Comparison of ENCODE assay signal across 28 mouse cellular contexts in genomic region chr1:131072376-131072990, GRCm38 (mm10). TPM values are rescaled to one million over a fixed set of nuclear protein-coding genes. Genes with fewer than 3 reads are reported as not detected.
DNase-seq lines count a peak whose midpoint lies in the region; ATAC-seq and TF ChIP-seq lines count a peak whose summit lies in the region.
"Had no signal": no experiment of that assay in that cellular context is flagged by ENCODE, and none has a peak within 500 bp of the region (broad histone marks: within the 10 kb centered on the region; RNA-seq: fewer than 3 reads in every experiment).

No protein-coding gene starts in this region.

- peak overlapping the region; percentile 74 for H3K27ac ChIP-seq in gastrocnemius, adult 2 months
- no peak overlapping the region for H3K27ac ChIP-seq in lung, postnatal 0 days (ENCODE audit: low read length)
- H3K27ac ChIP-seq in liver, embryonic 16.5 days (ENCODE audit: low read length), result 0 out of 2 replicates have a peak overlapping the region, but pooled peaks have one; percentile 16
- H3K27ac ChIP-seq in hindbrain, embryonic 11.5 days (ENCODE audit: low read depth, low read length), result no peak overlapping the region
- H3K27ac ChIP-seq: embryonic facial prominence, embryonic 10.5 days; heart, embryonic 10.5 days; hindbrain, embryonic 12.5 days; layer of hippocampus, adult 2 months; limb, embryonic 13.5 days had no signal

- H3K4me3 ChIP-seq in gastrocnemius, adult 2 months, result no peak overlapping the region
- H3K4me3 ChIP-seq in lung, postnatal 0 days (ENCODE audit: low read depth, low read length), result no peak overlapping the region
- H3K4me3 ChIP-seq in liver, embryonic 16.5 days (ENCODE audit: low read depth, low read length), result no peak overlapping the region
- no peak overlapping the region for H3K4me3 ChIP-seq in hindbrain, embryonic 11.5 days (ENCODE audit: low read depth, low read length)
- H3K4me3 ChIP-seq: embryonic facial prominence, embryonic 10.5 days; heart, embryonic 10.5 days; hindbrain, embryonic 12.5 days; layer of hippocampus, adult 2 months; limb, embryonic 13.5 days had no signal

- 0 out of 2 replicates have a peak, but pooled peaks have one; percentile 17 for ATAC-seq in lung, postnatal 0 days
- no peak for ATAC-seq in liver, embryonic 16.5 days (ENCODE audit: low read depth)
- no peak for ATAC-seq in hindbrain, embryonic 11.5 days (ENCODE audit: low FRiP score)
- ATAC-seq: forebrain, embryonic 14.5 days had no signal

- intact Hi-C loops in gastrocnemius, adult 2 months (cut with DNase I), result no loop called here

- no peaks in the 10 kb centered on the region for H3K9me3 ChIP-seq in lung, postnatal 0 days (ENCODE audit: low read length)
- H3K9me3 ChIP-seq in liver, embryonic 16.5 days (replicated peaks; ENCODE audit: control insufficient read depth, low read length), result no peaks in the 10 kb centered on the region
- H3K9me3 ChIP-seq in hindbrain, embryonic 11.5 days (ENCODE audit: control insufficient read depth, low read length), result no peaks in the 10 kb centered on the region
- H3K9me3 ChIP-seq: embryonic facial prominence, embryonic 10.5 days; heart, embryonic 10.5 days had no signal

- H3K4me1 ChIP-seq in lung, postnatal 0 days (ENCODE audit: insufficient read depth, low read depth, low read length), result peaks cover 19% of the 10 kb centered on the region; the same call in 1 of the 2 replicates
- peaks cover 58% of the 10 kb centered on the region for H3K4me1 ChIP-seq in liver, embryonic 16.5 days (ENCODE audit: control insufficient read depth, low read depth, low read length)
- H3K4me1 ChIP-seq in hindbrain, embryonic 11.5 days (replicated peaks; ENCODE audit: control insufficient read depth, insufficient read depth, low read length), result no peaks in the 10 kb centered on the region; the same call in 1 of the 2 replicates

- no peaks in the 10 kb centered on the region for H3K27me3 ChIP-seq in lung, postnatal 0 days (replicated peaks; ENCODE audit: insufficient read depth, low read length)
- H3K27me3 ChIP-seq in liver, embryonic 16.5 days (ENCODE audit: control insufficient read depth, insufficient read depth, low read depth, low read length), result no peaks in the 10 kb centered on the region
- H3K27me3 ChIP-seq in hindbrain, embryonic 11.5 days (ENCODE audit: control insufficient read depth, insufficient read depth, low read length), result no peaks in the 10 kb centered on the region
- H3K27me3 ChIP-seq: hindbrain, embryonic 12.5 days; limb, embryonic 13.5 days had no signal

- no peak for TF ChIP-seq EP300 in lung, postnatal 0 days (IDR thresholded peaks at IDR 0.05)

- H3K4me2 ChIP-seq in lung, postnatal 0 days (replicated peaks; ENCODE audit: low read depth, low read length), result no peak overlapping the region
- H3K4me2 ChIP-seq in liver, embryonic 16.5 days (ENCODE audit: low read depth, low read length), result no peak overlapping the region
- no peak overlapping the region for H3K4me2 ChIP-seq in hindbrain, embryonic 11.5 days (replicated peaks; ENCODE audit: low read depth, low read length)
- H3K4me2 ChIP-seq: hindbrain, embryonic 12.5 days; limb, embryonic 13.5 days had no signal

- WGBS in lung, postnatal 0 days, result 79% methylated on average over 7 of the region's 7 CpGs
- WGBS in liver, embryonic 16.5 days (ENCODE audit: insufficient replicate concordance), result 47% methylated on average over 7 of the region's 7 CpGs
- WGBS in hindbrain, embryonic 11.5 days, result 90% methylated on average over 7 of the region's 7 CpGs

- no peaks in the 10 kb centered on the region for H3K36me3 ChIP-seq in lung, postnatal 0 days (ENCODE audit: insufficient read depth, low read length)
- H3K36me3 ChIP-seq in liver, embryonic 16.5 days (ENCODE audit: control insufficient read depth, insufficient read depth), result no peaks in the 10 kb centered on the region
- no peaks in the 10 kb centered on the region for H3K36me3 ChIP-seq in hindbrain, embryonic 11.5 days (ENCODE audit: control insufficient read depth, insufficient read depth, low read length)
- H3K36me3 ChIP-seq: G1E; hindbrain, embryonic 12.5 days had no signal

- DNase-seq in gastrocnemius, adult 2 months, result no peak
- DNase-seq in gastrocnemius, postnatal 4 days (ENCODE audit: low spot score in 2 of 2), result no peak
- peak; percentile 59 for DNase-seq in lung, postnatal 0 days (ENCODE audit: low spot score)
- DNase-seq in lung, adult 18-20 months, result no peak
- DNase-seq in yolk sac, embryonic 10.5 days (ENCODE audit: low spot score), result peak; percentile 51
- no peak for DNase-seq in right cerebral cortex, adult 2 months (ENCODE audit: low spot score in 2 of 2)
- no peak for DNase-seq in hindbrain, embryonic 11.5 days (ENCODE audit: low spot score)
- DNase-seq: cerebellum, adult 9-10 months; gastrocnemius, postnatal 25 days; heart, postnatal 10 days; kidney, postnatal 14 days; midbrain, embryonic 14.5 days; right cerebral cortex, postnatal 14 days had no signal

- no peak for TF ChIP-seq CTCF in gastrocnemius, adult 2 months (IDR thresholded peaks at IDR 0.05)
- no peak for TF ChIP-seq CTCF in lung, postnatal 0 days (IDR thresholded peaks at IDR 0.05)

- H3K9ac ChIP-seq in lung, postnatal 0 days (replicated peaks; ENCODE audit: low read depth), result no peak overlapping the region
- no peak overlapping the region for H3K9ac ChIP-seq in liver, embryonic 16.5 days (ENCODE audit: low read depth, low read length)
- no peak overlapping the region for H3K9ac ChIP-seq in hindbrain, embryonic 11.5 days (ENCODE audit: low read depth, low read length)
- H3K9ac ChIP-seq: hindbrain, embryonic 12.5 days; limb, embryonic 13.5 days had no signal

RNA-seq across cellular contexts. Expression of gene Mapkapk2, which starts 25.1 kb away (rescaled TPM):
- 100 to 1,000 TPM; 203 to 251 TPM for total RNA-seq in gastrocnemius, adult 2 months (2021)
- total RNA-seq in gastrocnemius, postnatal 4 days (2021), result 100 to 1,000 TPM; 159 to 163 TPM
- 62.4 and 65.0 TPM in 2 replicates for polyA plus RNA-seq in lung, postnatal 0 days (2015; fragmentation: Nextera tagmentation; extraction: Ambion mirVana)
- 6.4 and 10.8 TPM in 2 replicates for polyA plus RNA-seq in liver, embryonic 16.5 days (2015; fragmentation: Nextera tagmentation; extraction: Ambion mirVana)
- 39.8 and 43.7 TPM in 2 replicates for polyA plus RNA-seq in hindbrain, embryonic 11.5 days (2014; fragmentation: Nextera tagmentation; extraction: Ambion mirVana)

RNA-seq across cellular contexts. Expression of gene Il10, which starts 52.8 kb away (rescaled TPM):
- not detected for total RNA-seq in gastrocnemius, adult 2 months (2021)
- not detected for total RNA-seq in gastrocnemius, postnatal 4 days (2021)
- not detected in 2 replicates for polyA plus RNA-seq in lung, postnatal 0 days (2015; fragmentation: Nextera tagmentation; extraction: Ambion mirVana)
- polyA plus RNA-seq in liver, embryonic 16.5 days (2015; fragmentation: Nextera tagmentation; extraction: Ambion mirVana), result not detected in 2 replicates
- polyA plus RNA-seq in hindbrain, embryonic 11.5 days (2014; fragmentation: Nextera tagmentation; extraction: Ambion mirVana), result not detected in 2 replicates
- total RNA-seq: adrenal gland, adult 18-20 months; common myeloid progenitor, adult 5-6 weeks; G1E; gastrocnemius, postnatal 25 days; heart, postnatal 10 days; layer of hippocampus, adult 2 months; left cerebral cortex, postnatal 10 days; megakaryocyte progenitor cell, adult 5-6 weeks had no signal
- polyA plus RNA-seq: embryonic facial prominence, embryonic 10.5 days; forebrain, embryonic 14.5 days; G1E; heart, embryonic 10.5 days; hindbrain, embryonic 12.5 days; lung, embryonic 16.5 days; midbrain, embryonic 14.5 days; neural tube, embryonic 14.5 days; stomach, embryonic 16.5 days had no signal

Comparison
In these comparisons a context has a peak if more than half of its experiments do, and no peak if none do; other contexts are left out.
1. DNase-seq: peak in lung, postnatal 0 days (single experiment) and yolk sac, embryonic 10.5 days (single experiment); none in gastrocnemius, adult 2 months (single experiment), gastrocnemius, postnatal 4 days (0 of 2), lung, adult 18-20 months (0 of 2), right cerebral cortex, adult 2 months (0 of 2) and hindbrain, embryonic 11.5 days (single experiment).
2. H3K27ac ChIP-seq: peak in gastrocnemius, adult 2 months (single experiment) and liver, embryonic 16.5 days (single experiment); none in lung, postnatal 0 days (single experiment) and hindbrain, embryonic 11.5 days (single experiment).